Mouse (Mus musculus): ENCODE results near the gene Rsph10b. TPM values are rescaled to one million over a fixed set of nuclear protein-coding genes. Genes with fewer than 3 reads are reported as not detected.
A peak's percentile ranks its signal among the peaks of the same experiment; 100 is the strongest.

Rsph10b gene
- polyA plus RNA-seq, 1 experiment from 2014 or later, result 0.58 TPM

GRCm38 (mm10) chr5:144014551-144015311 is 81.9 kb downstream of the Rsph10b start, which contains the start of gene Ccz1:
TSS of gene Ccz1 (minus strand) at chr5:144014877.
- Histone ChIP-seq H3K36me3 (peaks cover 28% of the 10 kb centered on the region), H3K4me3 (peak within 1 kb of the TSS; percentile 89), H3K27ac (replicated peaks) (peak within 1 kb of the TSS; percentile 91), H3K27me3 (ENCODE audit: low read depth, poor library complexity, severe bottlenecking) (no peaks in the 10 kb centered on the region), H3K9me3 (replicated peaks) (no peaks in the 10 kb centered on the region), H3K4me1 (peaks cover 2% of the 10 kb centered on the region; the same call in 1 of the 2 replicates)
- WGBS, result 4% methylated on average over 47 of the region's 47 CpGs
- DNase-seq (ENCODE audit: low spot score), result peak; percentile 87

DNA sequence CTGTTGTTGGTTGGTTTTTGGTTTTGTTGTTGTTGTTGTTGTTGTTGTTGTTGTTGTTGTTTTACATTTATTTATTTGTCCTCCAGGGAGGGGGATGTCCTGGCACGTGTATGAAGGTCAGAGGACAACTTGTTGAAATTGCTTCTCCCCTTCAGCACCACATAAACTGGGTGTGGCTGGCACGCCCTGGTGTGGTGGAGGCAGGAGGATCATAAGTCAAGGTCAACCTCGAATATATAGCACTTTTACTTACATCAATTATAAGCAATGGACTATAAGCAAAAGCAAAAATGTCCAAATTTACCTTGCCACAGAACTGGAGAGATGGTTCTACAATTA is 82.4 kb downstream of the Rsph10b start:
- WGBS, result 80% methylated on average over 3 of the region's 3 CpGs
- H3K4me1 ChIP-seq, result peaks cover 2% of the 10 kb centered on the region; the same call in 1 of the 2 replicates
- H3K27ac ChIP-seq (replicated peaks), result no peak overlapping the region
- no peak for DNase-seq (ENCODE audit: low spot score)
- H3K27me3 ChIP-seq (ENCODE audit: low read depth, poor library complexity, severe bottlenecking), result no peaks in the 10 kb centered on the region
- peaks cover 24% of the 10 kb centered on the region for H3K36me3 ChIP-seq
- H3K4me3 ChIP-seq, result peak overlapping the region; percentile 89
- no peaks in the 10 kb centered on the region for H3K9me3 ChIP-seq (replicated peaks)

DNA sequence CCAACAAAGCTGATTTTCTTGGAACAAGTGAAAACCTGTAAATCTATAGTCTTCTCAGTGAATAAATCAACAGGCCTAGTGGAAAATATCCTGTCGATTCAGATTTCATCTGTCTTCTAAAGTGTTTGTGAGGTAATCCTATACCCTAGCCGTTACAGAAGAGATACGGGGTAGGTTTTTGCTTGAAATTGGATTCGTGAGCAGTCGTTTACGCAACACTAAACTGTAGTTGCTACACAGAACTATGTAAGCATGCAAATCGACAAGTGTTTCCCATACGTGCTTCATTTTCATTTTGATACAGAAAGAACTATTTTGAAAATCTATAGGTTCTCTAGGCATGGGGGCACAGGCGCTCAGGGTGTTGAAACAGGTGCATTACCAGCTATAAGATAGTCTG is 83.0 kb downstream of the Rsph10b start:
- peaks cover 2% of the 10 kb centered on the region; the same call in 1 of the 2 replicates for H3K4me1 ChIP-seq
- no peak overlapping the region for H3K27ac ChIP-seq (replicated peaks)
- no peak for DNase-seq (ENCODE audit: low spot score)
- H3K4me3 ChIP-seq, result no peak overlapping the region
- WGBS, result 91% methylated on average over 9 of the region's 9 CpGs
- H3K36me3 ChIP-seq, result peaks cover 18% of the 10 kb centered on the region
- H3K9me3 ChIP-seq (replicated peaks), result no peaks in the 10 kb centered on the region
- H3K27me3 ChIP-seq (ENCODE audit: low read depth, poor library complexity, severe bottlenecking), result no peaks in the 10 kb centered on the region

DNA sequence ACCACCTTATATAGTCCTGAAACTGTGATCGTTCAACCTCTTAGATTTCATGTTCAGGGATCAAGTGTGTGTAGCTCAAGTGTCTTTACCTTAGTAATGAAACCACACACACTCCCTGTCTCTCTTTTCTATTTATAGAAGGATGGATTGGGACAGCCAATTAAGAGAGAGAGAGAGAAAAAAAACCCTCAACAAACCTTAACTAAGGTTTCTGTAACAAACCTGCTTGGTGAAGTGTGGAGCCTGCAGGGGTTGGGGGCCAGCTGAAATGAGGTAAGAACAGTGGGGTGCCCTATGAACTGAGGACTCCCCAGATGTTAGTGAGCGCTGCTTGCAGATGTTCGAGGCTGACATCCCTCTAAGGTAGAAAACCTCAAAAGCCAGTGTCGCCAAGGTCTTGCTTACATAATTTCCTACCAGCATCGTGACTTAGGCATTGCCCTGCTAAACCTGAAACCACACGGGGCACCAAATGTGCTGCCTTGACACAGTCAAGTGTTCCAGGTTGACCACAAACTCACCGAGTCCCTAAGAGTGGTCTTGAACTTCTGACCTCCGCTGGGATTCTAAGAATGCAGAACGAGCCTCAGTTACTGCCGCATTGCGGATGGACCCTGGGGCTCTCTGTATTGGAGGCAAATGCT is 93.9 kb downstream of the Rsph10b start, which contains the start of gene Ocm:
Ocm (minus strand) TSS at position 51 of the 644 bp plus-strand sequence.
- 79% methylated on average over 11 of the region's 11 CpGs for WGBS
- Histone ChIP-seq H3K27ac (replicated peaks) (no peak within 1 kb of the TSS), H3K4me3 (no peak within 1 kb of the TSS), H3K27me3 (ENCODE audit: low read depth, poor library complexity, severe bottlenecking) (no peaks in the 10 kb centered on the region), H3K36me3 (no peaks in the 10 kb centered on the region), H3K4me1 (no peaks in the 10 kb centered on the region), H3K9me3 (replicated peaks) (no peaks in the 10 kb centered on the region)
- no peak for DNase-seq (ENCODE audit: low spot score)

DNA sequence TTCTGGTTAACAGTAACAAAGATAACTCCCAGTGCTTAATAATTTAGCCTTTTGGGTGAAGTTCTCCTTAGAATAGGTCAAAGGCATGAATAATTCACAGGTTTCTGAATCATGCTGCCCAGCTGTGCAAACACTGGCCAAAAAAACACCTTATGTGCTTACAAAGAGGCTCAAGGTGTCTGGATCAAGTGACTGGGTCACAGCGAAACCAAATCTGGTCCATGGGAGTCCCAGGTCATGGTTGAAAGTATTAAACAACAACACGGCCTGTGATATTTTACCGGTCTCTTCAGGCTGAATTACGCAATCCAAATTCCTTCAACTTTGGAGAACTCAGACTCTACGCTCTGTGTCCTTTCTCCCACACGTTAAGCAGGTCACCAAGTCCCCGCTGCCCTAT is 99.7 kb downstream of the Rsph10b start:
- H3K9me3 ChIP-seq (replicated peaks), result no peaks in the 10 kb centered on the region
- 90% methylated on average over 7 of the region's 7 CpGs for WGBS
- no peak overlapping the region for H3K4me3 ChIP-seq
- DNase-seq (ENCODE audit: low spot score), result no peak
- no peaks in the 10 kb centered on the region for H3K27me3 ChIP-seq (ENCODE audit: low read depth, poor library complexity, severe bottlenecking)
- no peaks in the 10 kb centered on the region for H3K36me3 ChIP-seq
- no peaks in the 10 kb centered on the region for H3K4me1 ChIP-seq
- H3K27ac ChIP-seq (replicated peaks), result no peak overlapping the region

GRCm38 (mm10) chr5:144034567-144034966 is 101.7 kb downstream of the Rsph10b start:
- no peak for DNase-seq (ENCODE audit: low spot score)
- Histone ChIP-seq H3K4me3 (no peak overlapping the region), H3K4me1 (no peaks in the 10 kb centered on the region), H3K27ac (replicated peaks) (no peak overlapping the region), H3K36me3 (no peaks in the 10 kb centered on the region), H3K9me3 (replicated peaks) (peaks cover 3% of the 10 kb centered on the region; the same call in 1 of the 2 replicates), H3K27me3 (ENCODE audit: low read depth, poor library complexity, severe bottlenecking) (no peaks in the 10 kb centered on the region)
- 89% methylated on average over 7 of the region's 7 CpGs for WGBS

Other genes with a start within 250 kb of the Rsph10b start
- gene Usp42, start 200.8 kb upstream of the Rsph10b start, polyA plus RNA-seq (2016; fragmentation: Nextera tagmentation; extraction: Ambion mirVana), result 26.9 and 32.1 TPM in 2 replicates
- 45.2 and 47.8 TPM in 2 replicates for gene Eif2ak1, start 115.2 kb upstream of the Rsph10b start, polyA plus RNA-seq (2016; fragmentation: Nextera tagmentation; extraction: Ambion mirVana)
- 0.22 and 0.38 TPM in 2 replicates for gene Ankrd61, start 35.4 kb upstream of the Rsph10b start, polyA plus RNA-seq (2016; fragmentation: Nextera tagmentation; extraction: Ambion mirVana)
- gene Aimp2, start 23.2 kb upstream of the Rsph10b start, polyA plus RNA-seq (2016; fragmentation: Nextera tagmentation; extraction: Ambion mirVana), result 125 and 142 TPM in 2 replicates
- 34.8 and 36.8 TPM in 2 replicates for gene Pms2, start 23.1 kb upstream of the Rsph10b start, polyA plus RNA-seq (2016; fragmentation: Nextera tagmentation; extraction: Ambion mirVana)
- gene Gm42421, start 4.9 kb upstream of the Rsph10b start, polyA plus RNA-seq (2016; fragmentation: Nextera tagmentation; extraction: Ambion mirVana), result 0.56 and 0.77 TPM in 2 replicates
- gene Ccz1, start 81.8 kb downstream of the Rsph10b start, polyA plus RNA-seq (2016; fragmentation: Nextera tagmentation; extraction: Ambion mirVana), result 105 TPM in 2 replicates
- not detected in 2 replicates for gene Ocm, start 93.6 kb downstream of the Rsph10b start, polyA plus RNA-seq (2016; fragmentation: Nextera tagmentation; extraction: Ambion mirVana)
- gene Lmtk2, start 167.4 kb downstream of the Rsph10b start, polyA plus RNA-seq (2016; fragmentation: Nextera tagmentation; extraction: Ambion mirVana), result 4.5 and 5.4 TPM in 2 replicates

Data from midbrain, embryonic 10.5 days (tissue).